Mouse (Mus musculus): ENCODE measurements at regions not wholly inside any gene's neighbourhood (a gene's known extent, or its start where the extent isn't known, plus 50 kb on each side); places are given as distances from the start of the nearest gene placed in this dataset.

DNA sequence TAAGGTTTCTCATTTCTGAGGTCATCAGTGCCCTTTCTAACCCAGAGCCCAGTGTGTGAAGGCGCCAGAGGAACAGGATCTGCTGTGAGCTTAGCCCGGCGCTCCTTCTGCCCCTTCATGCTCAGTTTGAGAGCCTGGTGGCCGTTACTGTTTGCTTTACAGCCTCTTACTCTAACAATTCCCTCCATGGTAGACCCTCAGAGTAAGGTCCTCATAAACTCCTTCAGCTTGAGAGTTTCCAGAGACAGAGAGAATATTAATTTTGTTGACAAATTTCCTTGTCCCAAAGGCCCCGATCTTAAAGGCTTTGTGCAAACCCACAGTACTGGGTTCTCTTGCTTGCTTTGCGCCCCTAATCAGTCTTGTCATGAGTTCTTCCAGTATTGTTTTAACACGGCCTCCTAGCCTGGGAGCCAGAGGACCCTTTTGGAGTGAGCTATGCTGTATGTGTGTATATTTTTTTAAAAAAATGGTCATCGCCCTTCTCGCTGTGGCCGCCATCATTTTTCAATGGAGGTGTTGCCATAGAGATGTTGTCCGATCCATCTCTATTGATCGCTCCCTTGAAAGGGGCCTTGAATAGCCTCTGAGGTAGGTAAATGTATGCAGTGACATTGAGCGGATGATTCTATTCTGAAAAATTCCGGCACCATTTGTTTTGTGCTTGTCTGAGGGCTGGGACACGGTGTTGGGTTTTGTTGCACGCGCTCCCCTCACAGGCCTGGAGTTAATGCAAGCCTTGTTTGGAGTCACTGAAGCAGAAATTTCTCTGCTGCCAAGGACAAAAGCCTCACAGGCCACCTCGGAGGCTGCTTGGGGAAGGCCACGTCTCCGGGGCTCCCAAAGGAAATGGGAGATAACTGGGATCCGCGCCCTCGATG lies 140.7 kb downstream of the Opa1 start:
- TF ChIP-seq POLR2A (IDR thresholded peaks at IDR 0.05; ENCODE audit: borderline replicate concordance, insufficient read depth, low read length) (no peak), CTCF (IDR thresholded peaks at IDR 0.05; ENCODE audit: borderline replicate concordance, insufficient read depth, low read depth, low read length) (no peak)
- H3K27ac ChIP-seq (ENCODE audit: insufficient read depth, low read length): no peak overlapping the region
- H3K4me1 ChIP-seq (ENCODE audit: control insufficient read depth, insufficient read depth, low read length): peaks cover 3% of the 10 kb centered on the region; the same call in 1 of the 2 replicates
- no peak overlapping the region for H3K4me3 ChIP-seq (replicated peaks; ENCODE audit: insufficient read depth, low read depth, low read length)
- WGBS: 65% methylated on average over 23 of the region's 23 CpGs
- no peaks in the 10 kb centered on the region for H3K27me3 ChIP-seq (ENCODE audit: control insufficient read depth, insufficient read depth, low read length)
- DNase-seq: no peak

- peaks cover 8% of the 10 kb centered on the region for H3K4me1 ChIP-seq (ENCODE audit: control insufficient read depth, insufficient read depth, low read length)
- 58% methylated on average over 5 of the region's 5 CpGs for WGBS
- no peak overlapping the region for H3K4me3 ChIP-seq (replicated peaks; ENCODE audit: insufficient read depth, low read depth, low read length)
- no peaks in the 10 kb centered on the region; the same call in 1 of the 2 replicates for H3K27me3 ChIP-seq (ENCODE audit: control insufficient read depth, insufficient read depth, low read length)
- TF ChIP-seq CTCF (IDR thresholded peaks at IDR 0.05; ENCODE audit: borderline replicate concordance, insufficient read depth, low read depth, low read length): no peak
- no peak for TF ChIP-seq POLR2A (IDR thresholded peaks at IDR 0.05; ENCODE audit: borderline replicate concordance, insufficient read depth, low read length)
- no peak overlapping the region for H3K27ac ChIP-seq (ENCODE audit: insufficient read depth, low read length)
- DNase-seq: no peak
These were observed 146.0 kb downstream of the Opa1 start for GRCm38 (mm10) chr16:29725153-29725552.

DNA sequence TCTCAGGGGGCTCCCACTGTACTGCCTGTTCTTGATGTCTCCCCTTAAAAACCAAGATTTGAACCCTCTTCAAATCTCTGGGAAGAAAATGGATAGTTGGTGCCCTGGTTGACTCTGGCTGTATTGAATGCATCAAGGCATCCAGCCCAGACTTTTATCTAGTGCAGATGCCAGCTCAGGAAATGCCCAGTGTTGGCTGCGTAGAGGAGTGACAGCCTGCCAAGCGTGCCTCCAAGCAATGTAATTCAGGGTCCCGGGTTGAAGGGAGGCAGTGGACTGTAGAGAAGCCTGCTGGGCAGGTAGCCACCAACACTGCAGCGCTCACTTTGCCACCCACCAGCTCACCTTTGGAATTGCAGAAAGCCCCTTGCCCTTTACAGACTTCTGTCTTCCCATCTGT lies 146.4 kb downstream of the Opa1 start:
- no peaks in the 10 kb centered on the region; the same call in 1 of the 2 replicates for H3K27me3 ChIP-seq (ENCODE audit: control insufficient read depth, insufficient read depth, low read length)
- no peak overlapping the region for H3K4me3 ChIP-seq (replicated peaks; ENCODE audit: insufficient read depth, low read depth, low read length)
- WGBS: 23% methylated on average over 4 of the region's 4 CpGs
- peaks cover 8% of the 10 kb centered on the region for H3K4me1 ChIP-seq (ENCODE audit: control insufficient read depth, insufficient read depth, low read length)
- TF ChIP-seq POLR2A (IDR thresholded peaks at IDR 0.05; ENCODE audit: borderline replicate concordance, insufficient read depth, low read length) (no peak), CTCF (IDR thresholded peaks at IDR 0.05; ENCODE audit: borderline replicate concordance, insufficient read depth, low read depth, low read length) (no peak)
- peak; percentile 39 to 64 for DNase-seq
- H3K27ac ChIP-seq (ENCODE audit: insufficient read depth, low read length): no peak overlapping the region

- 76% methylated on average over 7 of the region's 7 CpGs for WGBS
- no peaks in the 10 kb centered on the region; the same call in 1 of the 2 replicates for H3K27me3 ChIP-seq (ENCODE audit: control insufficient read depth, insufficient read depth, low read length)
These were observed 148.3 kb downstream of the Opa1 start for GRCm38 (mm10) chr16:29727397-29727796.

GRCm38 (mm10) chr16:29728769-29729481 lies 149.8 kb downstream of the Opa1 start:
- Histone ChIP-seq H3K27ac (ENCODE audit: insufficient read depth, low read length) (no peak overlapping the region), H3K4me1 (ENCODE audit: control insufficient read depth, insufficient read depth, low read length) (peaks cover 8% of the 10 kb centered on the region), H3K27me3 (ENCODE audit: control insufficient read depth, insufficient read depth, low read length) (no peaks in the 10 kb centered on the region; the same call in 1 of the 2 replicates), H3K4me3 (replicated peaks; ENCODE audit: insufficient read depth, low read depth, low read length) (no peak overlapping the region)
- WGBS: 17% methylated on average over 10 of the region's 10 CpGs
- DNase-seq: peak; percentile 74 to 88
- TF ChIP-seq CTCF (IDR thresholded peaks at IDR 0.05; ENCODE audit: borderline replicate concordance, insufficient read depth, low read depth, low read length) (peak; percentile 84), POLR2A (IDR thresholded peaks at IDR 0.05; ENCODE audit: borderline replicate concordance, insufficient read depth, low read length) (no peak)

More at GRCm38 (mm10) chr16:29727397-29727796, 148.3 kb downstream of the Opa1 start:
- Histone ChIP-seq H3K4me3 (replicated peaks; ENCODE audit: insufficient read depth, low read depth, low read length) (no peak overlapping the region), H3K27ac (ENCODE audit: insufficient read depth, low read length) (no peak overlapping the region), H3K4me1 (ENCODE audit: control insufficient read depth, insufficient read depth, low read length) (peaks cover 8% of the 10 kb centered on the region)
- TF ChIP-seq CTCF (IDR thresholded peaks at IDR 0.05; ENCODE audit: borderline replicate concordance, insufficient read depth, low read depth, low read length): no peak
- TF ChIP-seq POLR2A (IDR thresholded peaks at IDR 0.05; ENCODE audit: borderline replicate concordance, insufficient read depth, low read length): no peak
- DNase-seq: no peak

- no peak for DNase-seq
- WGBS: 69% methylated on average over 5 of the region's 5 CpGs
- Histone ChIP-seq H3K27me3 (ENCODE audit: control insufficient read depth, insufficient read depth, low read length) (no peaks in the 10 kb centered on the region; the same call in 1 of the 2 replicates), H3K27ac (ENCODE audit: insufficient read depth, low read length) (no peak overlapping the region), H3K4me1 (ENCODE audit: control insufficient read depth, insufficient read depth, low read length) (peaks cover 8% of the 10 kb centered on the region), H3K4me3 (replicated peaks; ENCODE audit: insufficient read depth, low read depth, low read length) (no peak overlapping the region)
- TF ChIP-seq POLR2A (IDR thresholded peaks at IDR 0.05; ENCODE audit: borderline replicate concordance, insufficient read depth, low read length): no peak
These were observed 150.9 kb downstream of the Opa1 start for GRCm38 (mm10) chr16:29730010-29730409.

GRCm38 (mm10) chr16:29732889-29733288 lies 153.8 kb downstream of the Opa1 start:
- 62% methylated on average over 1 of the region's 1 CpGs for WGBS
- no peaks in the 10 kb centered on the region for H3K4me1 ChIP-seq (ENCODE audit: control insufficient read depth, insufficient read depth, low read length)
- H3K4me3 ChIP-seq (replicated peaks; ENCODE audit: insufficient read depth, low read depth, low read length): no peak overlapping the region
- H3K27me3 ChIP-seq (ENCODE audit: control insufficient read depth, insufficient read depth, low read length): no peaks in the 10 kb centered on the region
- no peak for TF ChIP-seq POLR2A (IDR thresholded peaks at IDR 0.05; ENCODE audit: borderline replicate concordance, insufficient read depth, low read length)
- no peak for TF ChIP-seq CTCF (IDR thresholded peaks at IDR 0.05; ENCODE audit: borderline replicate concordance, insufficient read depth, low read depth, low read length)
- no peak for DNase-seq
- H3K27ac ChIP-seq (ENCODE audit: insufficient read depth, low read length): no peak overlapping the region

Measured in cerebellum, adult 2 months (tissue).